Mouse (Mus musculus): Measurements from ENCODE around the gene Hspe1.

The Hspe1 gene

DNA sequence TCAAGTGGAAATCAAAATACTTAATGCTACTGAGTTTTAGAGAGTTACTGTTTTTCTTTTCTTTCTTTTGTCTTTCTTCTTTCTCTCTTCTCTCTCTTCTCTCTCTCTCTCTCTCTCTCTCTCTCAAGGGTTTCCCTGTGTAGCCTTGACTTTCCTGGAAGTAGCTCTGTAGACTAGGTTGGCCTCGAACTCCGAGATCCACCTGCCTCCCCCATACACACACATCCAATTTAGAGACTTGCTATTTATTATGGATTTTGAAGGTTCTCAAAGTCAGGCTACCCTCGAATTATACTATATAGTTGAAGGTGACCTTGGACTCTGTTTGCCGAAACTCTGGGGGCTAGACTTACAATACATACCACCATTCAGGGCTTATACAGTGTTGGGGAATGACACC lies 44.4 kb downstream of the Hspe1 start:
- in situ Hi-C loops (cut with MboI, MseI) = no loop called here

DNA sequence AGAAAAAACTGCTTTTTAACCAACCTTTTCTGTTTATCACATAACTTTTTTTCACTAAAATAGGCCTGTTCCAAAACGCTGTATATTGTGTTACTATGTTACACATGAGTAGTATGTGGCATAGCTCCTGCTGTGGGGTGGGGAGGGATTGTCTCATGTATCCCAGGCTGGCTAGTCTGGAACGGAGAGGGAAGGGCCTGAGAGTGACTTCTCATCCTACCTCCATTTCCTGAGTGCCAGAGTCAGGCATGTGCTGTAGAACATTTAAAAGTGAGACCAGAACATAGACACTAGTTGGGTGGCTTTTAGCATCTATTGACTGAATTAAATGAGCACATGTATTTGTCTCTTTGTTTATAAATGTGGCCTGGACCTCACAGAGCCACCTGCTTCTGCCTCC lies 45.2 kb downstream of the Hspe1 start:
- in situ Hi-C loops (cut with MboI, MseI) = no loop called here

DNA sequence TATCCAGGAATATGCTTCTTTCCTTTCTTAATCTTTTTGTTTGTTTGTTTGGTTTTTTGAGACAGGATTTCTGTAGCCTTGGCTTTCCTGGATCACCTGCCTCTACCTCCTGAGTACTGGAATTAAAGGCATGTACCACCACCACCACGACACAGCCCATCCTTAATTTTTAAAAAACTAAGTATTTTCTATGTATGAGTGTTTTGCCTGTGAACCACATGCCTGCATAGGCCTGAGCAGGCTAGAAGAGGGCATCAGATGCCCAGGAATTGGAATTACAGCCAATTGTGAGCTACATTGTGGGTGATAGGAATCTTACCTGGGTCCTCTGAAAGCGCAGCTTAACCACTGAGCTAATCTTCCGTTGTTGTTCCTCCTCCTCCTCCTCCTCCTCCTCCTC lies 46.4 kb downstream of the Hspe1 start:
- in situ Hi-C loops (cut with MboI, MseI) = no loop called here

DNA sequence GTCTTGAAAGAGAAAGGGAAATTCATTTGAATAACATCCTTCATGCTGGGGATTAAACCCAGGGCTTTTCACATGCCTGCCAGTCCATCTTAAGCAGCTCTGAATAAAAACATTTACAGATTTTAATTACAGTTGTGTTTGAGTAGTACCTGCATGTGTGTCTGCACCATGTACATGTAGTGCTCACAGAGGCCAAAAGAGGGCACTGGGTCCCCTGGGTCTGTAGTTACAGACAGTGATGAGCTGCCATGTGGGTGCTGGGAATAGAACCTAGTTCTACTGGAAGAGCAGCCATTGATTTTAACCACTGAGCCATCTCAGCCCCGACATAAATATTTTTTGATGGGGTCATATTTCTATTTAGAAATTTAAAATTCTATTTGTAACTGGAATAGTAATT lies 47.9 kb downstream of the Hspe1 start:
- in situ Hi-C loops (cut with MboI, MseI) = no loop called here

Data from T-helper 17 cell (primary cell).